Mouse (Mus musculus) right cerebral cortex, adult 2 months (tissue): ENCODE data around the gene Galnt10.

Experiments
- DNase-seq, 2 experiments: peaks; one replicate each; pipeline ENCODE4 v3.0.0; 2021 to 2022; ENCODE audit warnings: low spot score in 2 of 2

The Galnt10 gene

GRCm38 (mm10) chr11:57643691-57644090, 1.6 kb upstream of the Galnt10 start:
- no peak for DNase-seq

- DNase-seq = peak in 1 of 2 experiments; percentile 17
Measured at GRCm38 (mm10) chr11:57644245-57645017, 811 bp upstream of the Galnt10 start.

GRCm38 (mm10) chr11:57645847-57646246, 605 bp downstream of the Galnt10 start:
- DNase-seq = no peak

GRCm38 (mm10) chr11:57646416-57646815, 1.2 kb downstream of the Galnt10 start:
- no peak for DNase-seq

GRCm38 (mm10) chr11:57646940-57647339, 1.7 kb downstream of the Galnt10 start:
- DNase-seq = no peak

- DNase-seq = no peak
Measured at GRCm38 (mm10) chr11:57647446-57647845, 2.2 kb downstream of the Galnt10 start.

- no peak for DNase-seq
Measured at GRCm38 (mm10) chr11:57648196-57648800, 3.1 kb downstream of the Galnt10 start.

GRCm38 (mm10) chr11:57649269-57649668, 4.0 kb downstream of the Galnt10 start:
- DNase-seq = no peak

- DNase-seq = no peak
Measured at GRCm38 (mm10) chr11:57649671-57650070, 4.4 kb downstream of the Galnt10 start.

- no peak for DNase-seq
Measured at GRCm38 (mm10) chr11:57650867-57651266, 5.6 kb downstream of the Galnt10 start.

- peak; percentile 67 to 74 for DNase-seq
Measured at GRCm38 (mm10) chr11:57651281-57651810, 6.1 kb downstream of the Galnt10 start.

GRCm38 (mm10) chr11:57652206-57652922, 7.1 kb downstream of the Galnt10 start:
- DNase-seq = no peak

GRCm38 (mm10) chr11:57652923-57653660, 7.8 kb downstream of the Galnt10 start:
- no peak for DNase-seq

- DNase-seq = no peak
Measured at GRCm38 (mm10) chr11:57653796-57654195, 8.6 kb downstream of the Galnt10 start.

GRCm38 (mm10) chr11:57654386-57654785, 9.1 kb downstream of the Galnt10 start:
- DNase-seq = no peak

- no peak for DNase-seq
Measured at GRCm38 (mm10) chr11:57654977-57655397, 9.7 kb downstream of the Galnt10 start.

GRCm38 (mm10) chr11:57655669-57656325, 10.6 kb downstream of the Galnt10 start:
- DNase-seq = no peak

GRCm38 (mm10) chr11:57656602-57657275, 11.5 kb downstream of the Galnt10 start:
- DNase-seq = no peak

- no peak for DNase-seq
Measured at GRCm38 (mm10) chr11:57657370-57658072, 12.3 kb downstream of the Galnt10 start.

GRCm38 (mm10) chr11:57658214-57658613, 13.0 kb downstream of the Galnt10 start:
- DNase-seq = no peak
